Mouse (Mus musculus) central nervous system, embryonic 11.5 days (tissue): ENCODE results near the gene Efcab7. TPM values are rescaled to one million over a fixed set of nuclear protein-coding genes. Genes with fewer than 3 reads are reported as not detected.

Source experiments
- polyA plus RNA-seq: library from polyadenylated mRNA; depleted of rRNA; stranded (reverse); fragments of >200 nt; gene quantifications from 2 replicates; pipeline ENCODE4 v1.2.3, GENCODE M21; 2012; rRNA removed

Gene Efcab7
- polyA plus RNA-seq = 11.5 and 21.3 TPM in 2 replicates

GRCm38 (mm10) chr4:99829094-99830073, at the start of gene Efcab7:
Gene Efcab7 (plus strand): TSS chr4:99829198.

GRCm38 (mm10) chr4:99929149-99929612, 100.2 kb downstream of the Efcab7 start, which contains the start of gene Pgm1:
Gene Pgm1 (plus strand): TSS chr4:99929414.

GRCm38 (mm10) chr4:99929613-99930517, 100.9 kb downstream of the Efcab7 start, which contains the start of gene Itgb3bp:
Gene Itgb3bp (minus strand): TSS chr4:99929813.

Other genes with a start within 250 kb of the Efcab7 start
- gene Foxd3, start 172.9 kb upstream of the Efcab7 start, polyA plus RNA-seq = 0.85 and 3.2 TPM in 2 replicates
- gene Alg6, start 113.5 kb upstream of the Efcab7 start, polyA plus RNA-seq = 9.9 and 19.5 TPM in 2 replicates
- 32.8 and 36.5 TPM in 2 replicates for gene Pgm1, start 100.2 kb downstream of the Efcab7 start, polyA plus RNA-seq
- gene Itgb3bp, start 100.6 kb downstream of the Efcab7 start, polyA plus RNA-seq = 14.8 and 19.3 TPM in 2 replicates